Mouse (Mus musculus): Measurements from ENCODE around the gene Gnaq. TPM values are rescaled to one million over a fixed set of nuclear protein-coding genes. Genes with fewer than 3 reads are reported as not detected.

Gnaq gene
- polyA plus RNA-seq, 1 experiment, result 20.0 TPM

DNA sequence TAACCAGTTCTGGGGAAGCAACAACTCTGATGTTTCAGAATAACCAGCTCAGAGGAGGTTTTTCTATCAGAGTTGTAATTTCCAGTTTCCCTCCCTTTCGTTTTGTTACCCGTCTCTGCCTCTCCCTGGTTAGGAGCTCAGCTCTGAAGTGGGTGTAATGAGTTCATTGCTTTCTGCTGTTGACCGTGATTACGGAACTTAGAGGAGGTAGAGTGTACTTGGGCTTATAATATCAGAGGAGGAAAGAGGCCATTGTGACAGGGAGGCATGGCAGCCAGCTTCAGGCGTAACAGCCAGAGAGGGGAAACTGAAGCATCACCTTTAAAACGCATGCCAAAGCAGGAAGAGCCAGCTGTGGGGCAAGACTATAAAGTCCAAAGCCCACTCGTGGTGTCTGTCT, 245.9 kb downstream of the Gnaq start:
- no peak for TF ChIP-seq POLR2A (IDR thresholded peaks at IDR 0.05; ENCODE audit: borderline replicate concordance, control insufficient read depth, low read depth, low read length)
- TF ChIP-seq CTCF (IDR thresholded peaks at IDR 0.05; ENCODE audit: control insufficient read depth, insufficient read depth, low read length), result no peak
- no peak overlapping the region for H3K27ac ChIP-seq (ENCODE audit: control insufficient read depth, insufficient read depth, low read depth, low read length, poor library complexity)
- 77% methylated on average over 7 of the region's 7 CpGs for WGBS
- H3K4me1 ChIP-seq (ENCODE audit: control insufficient read depth, insufficient read depth, low read length), result peaks cover 2% of the 10 kb centered on the region
- H3K4me3 ChIP-seq (replicated peaks; ENCODE audit: control insufficient read depth, low read depth, low read length), result no peak overlapping the region

DNA sequence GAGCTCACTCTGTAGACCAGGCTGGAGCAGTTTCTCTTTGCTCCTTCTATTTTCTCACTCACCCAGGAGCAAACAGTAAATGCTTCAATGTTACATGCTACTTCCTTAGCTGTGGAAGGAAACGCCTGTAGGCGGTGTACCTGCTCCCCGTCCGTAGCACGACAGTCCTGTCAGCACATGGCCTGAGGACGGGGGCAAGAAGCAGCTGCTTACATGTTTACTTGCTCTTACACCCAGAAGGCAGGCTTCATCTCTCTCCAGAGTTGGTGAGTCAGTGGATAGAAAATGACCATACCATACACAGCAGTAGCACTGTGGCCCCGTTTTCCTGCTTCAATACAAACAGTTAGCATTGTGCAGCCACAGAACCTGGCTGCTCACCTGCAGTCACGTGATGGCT, 247.1 kb downstream of the Gnaq start:
- 83% methylated on average over 8 of the region's 8 CpGs for WGBS
- Histone ChIP-seq H3K27ac (ENCODE audit: control insufficient read depth, insufficient read depth, low read depth, low read length, poor library complexity) (no peak overlapping the region), H3K4me1 (ENCODE audit: control insufficient read depth, insufficient read depth, low read length) (peaks cover 2% of the 10 kb centered on the region; the same call in 1 of the 2 replicates), H3K4me3 (replicated peaks; ENCODE audit: control insufficient read depth, low read depth, low read length) (no peak overlapping the region)
- TF ChIP-seq CTCF (IDR thresholded peaks at IDR 0.05; ENCODE audit: control insufficient read depth, insufficient read depth, low read length) (no peak), POLR2A (IDR thresholded peaks at IDR 0.05; ENCODE audit: borderline replicate concordance, control insufficient read depth, low read depth, low read length) (no peak)

DNA sequence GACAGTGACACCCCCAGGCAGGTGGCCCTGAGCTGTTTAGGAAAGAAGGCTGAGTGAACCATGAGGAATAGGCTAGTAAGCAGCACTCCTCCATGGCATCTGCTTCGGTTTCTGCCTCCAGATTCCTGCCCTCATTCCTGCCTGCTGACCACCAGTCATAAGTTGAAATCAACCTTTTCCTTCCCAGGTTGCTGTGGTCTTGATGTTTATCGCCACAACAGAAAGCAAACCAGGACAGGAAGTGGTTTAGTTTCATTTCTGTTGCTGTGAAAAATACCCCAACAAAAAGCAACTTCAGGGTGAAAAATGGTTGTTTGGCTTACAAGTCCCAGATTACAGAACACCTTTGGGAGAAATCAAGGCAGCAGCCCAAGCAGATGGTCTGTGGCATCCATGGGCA, 249.8 kb downstream of the Gnaq start:
- WGBS, result 3% methylated on average over 2 of the region's 2 CpGs
- Histone ChIP-seq H3K27ac (ENCODE audit: control insufficient read depth, insufficient read depth, low read depth, low read length, poor library complexity) (peak overlapping the region; percentile 57; the same call in 1 of the 2 replicates), H3K4me3 (replicated peaks; ENCODE audit: control insufficient read depth, low read depth, low read length) (no peak overlapping the region), H3K4me1 (ENCODE audit: control insufficient read depth, insufficient read depth, low read length) (peaks cover 2% of the 10 kb centered on the region; the same call in 1 of the 2 replicates)
- TF ChIP-seq CTCF (IDR thresholded peaks at IDR 0.05; ENCODE audit: control insufficient read depth, insufficient read depth, low read length) (no peak), POLR2A (IDR thresholded peaks at IDR 0.05; ENCODE audit: borderline replicate concordance, control insufficient read depth, low read depth, low read length) (no peak)

DNA sequence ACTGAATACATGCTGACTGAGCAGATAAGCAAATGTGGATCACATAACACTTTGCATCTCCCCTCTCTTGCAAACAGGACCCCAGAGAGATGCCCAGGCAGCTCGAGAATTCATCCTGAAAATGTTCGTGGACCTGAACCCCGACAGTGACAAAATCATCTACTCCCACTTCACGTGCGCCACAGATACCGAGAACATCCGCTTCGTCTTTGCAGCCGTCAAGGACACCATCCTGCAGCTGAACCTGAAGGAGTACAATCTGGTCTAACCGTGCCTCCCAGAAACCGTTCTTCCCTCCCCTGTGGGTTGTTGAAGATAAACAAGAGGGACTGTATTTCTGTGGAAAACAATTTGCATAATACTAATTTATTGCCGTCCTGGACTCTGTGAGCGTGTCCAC, 250.5 kb downstream of the Gnaq start:
- no peak overlapping the region for H3K27ac ChIP-seq (ENCODE audit: control insufficient read depth, insufficient read depth, low read depth, low read length, poor library complexity)
- H3K4me1 ChIP-seq (ENCODE audit: control insufficient read depth, insufficient read depth, low read length), result peaks cover 2% of the 10 kb centered on the region; the same call in 1 of the 2 replicates
- H3K4me3 ChIP-seq (replicated peaks; ENCODE audit: control insufficient read depth, low read depth, low read length), result no peak overlapping the region
- TF ChIP-seq CTCF (IDR thresholded peaks at IDR 0.05; ENCODE audit: control insufficient read depth, insufficient read depth, low read length), result no peak
- TF ChIP-seq POLR2A (IDR thresholded peaks at IDR 0.05; ENCODE audit: borderline replicate concordance, control insufficient read depth, low read depth, low read length), result no peak
- WGBS, result 64% methylated on average over 13 of the region's 13 CpGs

DNA sequence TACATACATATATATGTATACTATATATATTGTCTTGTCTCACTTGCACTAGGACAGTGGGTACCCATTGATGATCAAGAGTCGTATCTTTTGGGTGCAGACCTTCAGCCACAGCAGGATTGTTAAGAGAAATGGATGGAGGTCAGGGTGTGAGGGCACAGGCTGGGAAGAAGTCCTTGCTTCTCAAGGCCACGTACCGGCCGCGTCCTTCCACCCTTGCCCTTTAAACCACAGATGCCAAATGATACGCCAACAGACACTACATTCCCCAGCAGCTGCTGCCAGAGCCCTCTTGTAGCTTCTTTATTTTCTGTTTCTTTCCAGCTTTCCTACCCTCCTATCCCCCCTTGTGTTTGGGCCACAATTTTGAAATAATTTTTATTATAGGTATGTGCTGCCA, 251.5 kb downstream of the Gnaq start:
- WGBS, result 87% methylated on average over 6 of the region's 6 CpGs
- TF ChIP-seq CTCF (IDR thresholded peaks at IDR 0.05; ENCODE audit: control insufficient read depth, insufficient read depth, low read length), result no peak
- no peak for TF ChIP-seq POLR2A (IDR thresholded peaks at IDR 0.05; ENCODE audit: borderline replicate concordance, control insufficient read depth, low read depth, low read length)
- Histone ChIP-seq H3K4me1 (ENCODE audit: control insufficient read depth, insufficient read depth, low read length) (peaks cover 2% of the 10 kb centered on the region; the same call in 1 of the 2 replicates), H3K4me3 (replicated peaks; ENCODE audit: control insufficient read depth, low read depth, low read length) (no peak overlapping the region), H3K27ac (ENCODE audit: control insufficient read depth, insufficient read depth, low read depth, low read length, poor library complexity) (no peak overlapping the region)

DNA sequence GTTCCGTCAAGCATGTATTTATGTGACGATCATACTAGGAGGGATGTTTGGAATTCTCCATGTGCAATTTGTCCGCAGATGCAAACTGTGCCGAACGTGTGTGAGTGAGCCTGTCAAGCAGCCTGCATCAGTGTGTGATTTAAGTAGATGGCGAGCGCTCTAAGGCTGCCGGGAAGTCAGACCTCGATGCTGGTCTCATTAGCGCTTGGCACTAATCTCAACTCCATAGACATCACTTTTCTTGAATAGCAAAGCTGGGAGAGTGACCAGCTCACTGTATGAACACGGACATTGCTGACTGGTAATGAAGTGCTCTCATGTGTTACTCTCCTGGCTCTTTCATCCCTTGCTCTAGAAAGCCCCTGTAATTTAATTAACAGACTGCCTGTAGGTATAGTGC, 252.3 kb downstream of the Gnaq start:
- no peak overlapping the region for H3K27ac ChIP-seq (ENCODE audit: control insufficient read depth, insufficient read depth, low read depth, low read length, poor library complexity)
- TF ChIP-seq CTCF (IDR thresholded peaks at IDR 0.05; ENCODE audit: control insufficient read depth, insufficient read depth, low read length) (no peak), POLR2A (IDR thresholded peaks at IDR 0.05; ENCODE audit: borderline replicate concordance, control insufficient read depth, low read depth, low read length) (no peak)
- H3K4me1 ChIP-seq (ENCODE audit: control insufficient read depth, insufficient read depth, low read length), result peaks cover 2% of the 10 kb centered on the region; the same call in 1 of the 2 replicates
- H3K4me3 ChIP-seq (replicated peaks; ENCODE audit: control insufficient read depth, low read depth, low read length), result no peak overlapping the region
- WGBS, result 91% methylated on average over 11 of the region's 11 CpGs

DNA sequence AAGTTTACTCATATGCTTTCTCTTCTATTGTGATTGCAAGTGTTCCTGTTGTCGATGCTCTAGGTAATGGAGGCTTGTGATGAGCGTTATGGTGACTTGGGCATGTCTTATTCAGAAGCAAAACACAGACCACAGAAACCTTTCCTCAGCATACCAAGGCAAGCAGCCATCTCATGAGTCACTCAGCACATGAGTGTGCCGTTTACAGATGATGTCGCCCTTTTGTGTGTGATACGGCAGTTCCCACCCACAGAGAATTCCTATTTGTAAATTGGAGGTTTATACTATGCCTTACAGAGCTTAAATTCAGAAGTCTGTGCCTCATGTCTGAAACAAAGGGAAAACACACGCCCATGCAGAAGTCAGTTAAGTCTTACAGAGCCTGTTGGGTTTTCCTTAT, 253.9 kb downstream of the Gnaq start:
- no peak overlapping the region for H3K27ac ChIP-seq (ENCODE audit: control insufficient read depth, insufficient read depth, low read depth, low read length, poor library complexity)
- no peak overlapping the region for H3K4me3 ChIP-seq (replicated peaks; ENCODE audit: control insufficient read depth, low read depth, low read length)
- H3K4me1 ChIP-seq (ENCODE audit: control insufficient read depth, insufficient read depth, low read length), result peaks cover 2% of the 10 kb centered on the region; the same call in 1 of the 2 replicates
- no peak for TF ChIP-seq CTCF (IDR thresholded peaks at IDR 0.05; ENCODE audit: control insufficient read depth, insufficient read depth, low read length)
- TF ChIP-seq POLR2A (IDR thresholded peaks at IDR 0.05; ENCODE audit: borderline replicate concordance, control insufficient read depth, low read depth, low read length), result no peak
- 88% methylated on average over 6 of the region's 6 CpGs for WGBS

DNA sequence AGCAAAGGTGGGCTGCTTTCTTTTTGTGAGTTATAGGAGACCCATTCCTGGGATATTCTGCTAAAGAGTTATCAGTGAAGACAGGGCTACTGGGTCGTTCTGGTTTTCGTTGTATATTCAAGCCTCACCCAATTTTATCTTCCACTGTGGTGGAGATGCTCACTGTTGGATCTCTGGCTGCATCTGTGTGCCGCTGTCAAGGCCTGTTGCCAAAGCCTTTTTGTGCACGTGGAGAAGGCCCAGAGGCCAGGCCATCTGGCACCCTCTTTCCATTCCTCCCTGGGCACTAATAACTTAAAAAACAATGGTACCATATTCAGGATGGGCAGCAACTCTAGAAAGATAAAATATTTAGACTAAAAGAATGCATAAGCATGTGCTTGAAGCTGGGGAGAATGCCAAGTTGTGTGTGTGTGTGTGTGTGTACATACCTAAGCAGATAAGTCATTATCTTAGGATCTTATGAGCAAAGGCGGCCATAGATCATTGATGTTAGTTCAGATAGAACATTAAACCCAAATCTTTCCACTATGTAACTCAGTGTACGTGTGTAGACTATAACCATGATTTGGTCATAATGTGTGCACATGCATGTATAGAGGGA, 257.7 kb downstream of the Gnaq start:
- TF ChIP-seq POLR2A (IDR thresholded peaks at IDR 0.05; ENCODE audit: borderline replicate concordance, control insufficient read depth, low read depth, low read length) (no peak), CTCF (IDR thresholded peaks at IDR 0.05; ENCODE audit: control insufficient read depth, insufficient read depth, low read length) (no peak)
- no peak overlapping the region for H3K27ac ChIP-seq (ENCODE audit: control insufficient read depth, insufficient read depth, low read depth, low read length, poor library complexity)
- WGBS, result 70% methylated on average over 6 of the region's 6 CpGs
- H3K4me3 ChIP-seq (replicated peaks; ENCODE audit: control insufficient read depth, low read depth, low read length), result no peak overlapping the region
- H3K4me1 ChIP-seq (ENCODE audit: control insufficient read depth, insufficient read depth, low read length), result no peaks in the 10 kb centered on the region

DNA sequence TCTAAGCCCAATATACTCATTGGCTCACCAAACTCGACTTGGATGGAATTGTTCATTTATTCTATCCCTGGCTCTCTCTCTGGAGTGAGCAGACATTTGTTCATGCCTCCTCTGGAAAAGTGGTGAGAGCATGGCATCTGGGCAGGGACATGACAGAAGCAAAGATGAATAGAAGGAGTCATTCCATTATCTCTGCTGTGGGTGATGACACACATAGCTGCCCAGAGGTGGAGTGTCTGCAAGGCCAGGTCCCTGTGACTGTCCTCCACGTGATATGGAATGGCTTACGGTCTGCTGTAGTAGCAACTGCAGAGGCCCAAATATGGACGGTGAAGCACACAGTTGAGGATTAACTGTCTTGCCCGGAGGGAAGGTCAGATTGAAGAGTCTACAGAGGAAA, 261.8 kb downstream of the Gnaq start:
- 83% methylated on average over 5 of the region's 5 CpGs for WGBS
- H3K4me1 ChIP-seq (ENCODE audit: control insufficient read depth, insufficient read depth, low read length), result no peaks in the 10 kb centered on the region
- H3K4me3 ChIP-seq (replicated peaks; ENCODE audit: control insufficient read depth, low read depth, low read length), result no peak overlapping the region
- TF ChIP-seq CTCF (IDR thresholded peaks at IDR 0.05; ENCODE audit: control insufficient read depth, insufficient read depth, low read length) (no peak), POLR2A (IDR thresholded peaks at IDR 0.05; ENCODE audit: borderline replicate concordance, control insufficient read depth, low read depth, low read length) (no peak)
- H3K27ac ChIP-seq (ENCODE audit: control insufficient read depth, insufficient read depth, low read depth, low read length, poor library complexity), result no peak overlapping the region
